Mouse (Mus musculus) hindbrain, postnatal 0 days (tissue): ENCODE results near the gene Naglu. TPM values are rescaled to one million over a fixed set of nuclear protein-coding genes. Genes with fewer than 3 reads are reported as not detected.

ENCODE experiments used
- ATAC-seq: fragments of 200-750 bp; cut with Nextera tagmentation; 2 replicates; pipeline ENCODE4 v1.8.0; 2017; ENCODE audit warnings: mild to moderate bottlenecking, moderate TSS enrichment, moderate library complexity
- DNase-seq: peaks from one replicate; pipeline ENCODE4 v3.0.0-alpha.2; 2015; ENCODE audit warnings: low spot score
- H3K27ac ChIP-seq: fragments of 300-500 bp; sonication (generic); 2 replicates; pipeline ENCODE4 v1.5.1; 2014; ENCODE audit warnings: mild to moderate bottlenecking
- H3K27me3 ChIP-seq: fragments of 300-500 bp; sonication (generic); 2 replicates; pipeline ENCODE4 v1.6.1; 2014; ENCODE audit warnings: low read length, mixed read lengths; ENCODE audit not compliant: insufficient read depth
- H3K36me3 ChIP-seq: fragments of 300-500 bp; sonication (generic); 2 replicates; pipeline ENCODE4 v1.6.1; 2014; ENCODE audit warnings: low read length, mixed read lengths; ENCODE audit not compliant: insufficient read depth
- H3K4me1 ChIP-seq: fragments of 300-500 bp; sonication (generic); 2 replicates; pipeline ENCODE4 v1.6.1; 2014; ENCODE audit warnings: antibody characterized with exemption, low read length, mixed read lengths; ENCODE audit not compliant: insufficient read depth
- H3K4me2 ChIP-seq: fragments of 300-500 bp; sonication (generic); 2 replicates; pipeline ENCODE4 v1.6.1; 2014; ENCODE audit warnings: low read depth, mild to moderate bottlenecking, low read length, moderate library complexity, mixed read lengths
- H3K4me3 ChIP-seq: fragments of 300-500 bp; sonication (generic); 2 replicates; pipeline ENCODE4 v1.5.1; 2014; ENCODE audit warnings: low read length
- H3K9ac ChIP-seq: fragments of 300-500 bp; sonication (generic); replicated peaks from 2 replicates; pipeline ENCODE4 v1.6.1; 2014; ENCODE audit warnings: mild to moderate bottlenecking, low read length, moderate library complexity, mixed read lengths
- H3K9me3 ChIP-seq: fragments of 300-500 bp; sonication (generic); 2 replicates; pipeline ENCODE4 v1.6.1; 2016; ENCODE audit warnings: low read length, mixed read lengths
- CTCF ChIP-seq: IDR thresholded peaks from 2 replicates; pipeline ENCODE4 v1.5.1; 2016; ENCODE audit warnings: antibody characterized with exemption, control low read depth, low read depth
- WGBS: fragments of 180-500 bp; shearing (Covaris S2); extraction: QIAGEN DNeasy Blood & Tissue Kit; methylation state at CpG from one replicate; pipeline ENCODE4 v1.1.7; 2014; 5-methylcytosine and 5-hydroxymethylcytosine counted together
- polyA plus RNA-seq: library from polyadenylated mRNA; unstranded; fragments of >200 nt; fragmentation: Nextera tagmentation; extraction: Ambion mirVana; gene quantifications from 2 replicates; pipeline ENCODE4 v1.2.1, GENCODE M21; 2015
- total RNA-seq: library from RNA; depleted of rRNA; stranded (reverse); fragments of >200 nt; gene quantifications from 2 replicates; pipeline ENCODE4 v1.2.3, GENCODE M21; 2014

Naglu gene
- total and polyA plus RNA-seq, 2 experiments from 2014 or later, result 17.0 to 23.8 TPM

DNA sequence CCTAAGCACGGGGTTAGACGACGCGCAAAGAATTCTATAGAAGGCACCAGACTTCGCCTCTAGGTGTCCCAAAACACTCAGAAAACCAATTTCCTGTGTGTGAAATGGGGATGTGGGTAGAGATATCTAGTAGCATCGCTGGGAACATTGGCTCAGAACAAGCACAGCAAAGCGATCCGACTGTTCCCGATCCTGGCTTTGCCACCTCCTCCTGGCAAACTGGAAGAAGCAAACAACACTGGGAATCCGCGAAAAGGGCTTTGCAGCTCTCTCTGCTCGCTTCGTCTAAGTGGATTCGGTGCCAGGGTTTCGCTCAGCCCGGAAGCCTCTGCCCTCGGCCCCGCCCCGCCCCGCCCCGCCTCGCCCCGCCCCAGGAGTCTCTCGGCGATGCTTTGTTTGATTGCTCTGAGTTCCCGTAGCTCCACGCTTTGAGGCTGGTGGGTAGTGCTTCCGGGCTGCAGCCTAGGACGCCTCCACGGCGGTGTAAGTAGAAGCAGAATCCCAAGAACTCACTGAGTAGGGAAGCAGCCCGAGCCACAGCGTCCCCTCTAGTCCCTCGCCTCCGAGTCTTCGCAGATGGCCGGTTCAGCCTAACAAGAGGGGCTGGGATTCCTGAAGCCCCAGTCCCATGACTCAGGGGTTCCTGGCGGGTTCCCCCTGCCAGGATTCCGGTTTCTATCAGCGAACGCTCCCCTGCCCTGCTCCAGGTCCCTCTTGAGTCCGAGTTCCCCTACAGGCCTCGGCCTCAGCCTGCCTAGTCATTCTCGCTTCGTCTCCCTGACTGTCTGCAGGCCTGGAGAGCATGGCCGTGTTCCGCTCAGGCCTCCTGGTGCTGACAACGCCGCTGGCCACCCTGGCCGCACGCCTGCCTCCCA is 12.6 kb downstream of the Naglu start, which contains the start of gene Coasy:
Gene Coasy (plus strand): TSS at position 358 of the 875 bp plus-strand sequence.
- ATAC-seq (peak; percentile 90), DNase-seq (peak; percentile 95)
- Histone ChIP-seq H3K4me1 (peaks cover 22% of the 10 kb centered on the region; the same call in 1 of the 2 replicates), H3K9me3 (no peaks in the 10 kb centered on the region), H3K27me3 (peaks cover 26% of the 10 kb centered on the region), H3K4me2 (peak within 1 kb of the TSS; percentile 100), H3K36me3 (no peaks in the 10 kb centered on the region), H3K9ac (peak within 1 kb of the TSS; percentile 90), H3K4me3 (peak within 1 kb of the TSS; percentile 75), H3K27ac (peak within 1 kb of the TSS; percentile 94)
- TF ChIP-seq CTCF, result peak; percentile 68
- WGBS, result under 1% methylated on average over 51 of the region's 51 CpGs

GRCm38 (mm10) chr11:101083083-101083697 is 13.4 kb downstream of the Naglu start:
- ATAC-seq, result no peak
- H3K36me3 ChIP-seq, result no peaks in the 10 kb centered on the region
- DNase-seq, result no peak
- peak overlapping the region; percentile 90 for H3K9ac ChIP-seq
- WGBS, result 31% methylated on average over 19 of the region's 19 CpGs
- no peaks in the 10 kb centered on the region for H3K9me3 ChIP-seq
- peaks cover 27% of the 10 kb centered on the region for H3K4me1 ChIP-seq
- no peak for TF ChIP-seq CTCF
- peaks cover 18% of the 10 kb centered on the region for H3K27me3 ChIP-seq
- H3K27ac ChIP-seq, result peak overlapping the region; percentile 94
- peak overlapping the region; percentile 75 for H3K4me3 ChIP-seq
- H3K4me2 ChIP-seq, result peak overlapping the region; percentile 100

DNA sequence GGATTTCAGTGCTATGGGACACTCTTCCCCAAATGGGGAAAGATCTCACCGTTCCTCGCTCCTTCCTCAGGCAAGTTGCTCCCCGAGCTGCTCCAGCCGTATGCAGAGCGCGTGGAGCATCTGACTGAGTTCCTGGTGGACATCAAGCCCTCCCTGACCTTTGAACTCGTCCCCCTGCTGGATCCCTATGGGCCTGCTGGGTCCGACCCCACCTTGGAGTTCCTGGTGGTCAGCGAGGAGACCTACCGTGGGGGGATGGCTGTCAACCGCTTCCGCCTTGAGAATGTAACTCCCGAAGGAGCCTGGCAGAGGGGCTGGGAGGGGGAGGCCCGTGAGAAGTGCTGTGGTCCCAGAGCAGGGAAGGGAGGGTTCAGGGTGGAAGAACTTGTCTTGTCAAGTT is 14.4 kb downstream of the Naglu start:
- Histone ChIP-seq H3K36me3 (peaks cover 9% of the 10 kb centered on the region; the same call in 1 of the 2 replicates), H3K27ac (no peak overlapping the region), H3K4me1 (peaks cover 27% of the 10 kb centered on the region), H3K9ac (no peak overlapping the region), H3K4me2 (no peak overlapping the region), H3K9me3 (no peaks in the 10 kb centered on the region), H3K4me3 (no peak overlapping the region), H3K27me3 (peaks cover 8% of the 10 kb centered on the region)
- ATAC-seq (no peak), DNase-seq (no peak)
- 80% methylated on average over 14 of the region's 14 CpGs for WGBS
- TF ChIP-seq CTCF, result no peak

- ATAC-seq (no peak), DNase-seq (no peak)
- WGBS, result 93% methylated on average over 12 of the region's 12 CpGs
- Histone ChIP-seq H3K4me1 (peaks cover 27% of the 10 kb centered on the region), H3K27ac (no peak overlapping the region), H3K4me2 (no peak overlapping the region), H3K9ac (no peak overlapping the region), H3K27me3 (peaks cover 2% of the 10 kb centered on the region; the same call in 1 of the 2 replicates), H3K36me3 (peaks cover 15% of the 10 kb centered on the region; the same call in 1 of the 2 replicates), H3K9me3 (no peaks in the 10 kb centered on the region), H3K4me3 (no peak overlapping the region)
- no peak for TF ChIP-seq CTCF
These were observed 15.0 kb downstream of the Naglu start for GRCm38 (mm10) chr11:101084811-101085210.

DNA sequence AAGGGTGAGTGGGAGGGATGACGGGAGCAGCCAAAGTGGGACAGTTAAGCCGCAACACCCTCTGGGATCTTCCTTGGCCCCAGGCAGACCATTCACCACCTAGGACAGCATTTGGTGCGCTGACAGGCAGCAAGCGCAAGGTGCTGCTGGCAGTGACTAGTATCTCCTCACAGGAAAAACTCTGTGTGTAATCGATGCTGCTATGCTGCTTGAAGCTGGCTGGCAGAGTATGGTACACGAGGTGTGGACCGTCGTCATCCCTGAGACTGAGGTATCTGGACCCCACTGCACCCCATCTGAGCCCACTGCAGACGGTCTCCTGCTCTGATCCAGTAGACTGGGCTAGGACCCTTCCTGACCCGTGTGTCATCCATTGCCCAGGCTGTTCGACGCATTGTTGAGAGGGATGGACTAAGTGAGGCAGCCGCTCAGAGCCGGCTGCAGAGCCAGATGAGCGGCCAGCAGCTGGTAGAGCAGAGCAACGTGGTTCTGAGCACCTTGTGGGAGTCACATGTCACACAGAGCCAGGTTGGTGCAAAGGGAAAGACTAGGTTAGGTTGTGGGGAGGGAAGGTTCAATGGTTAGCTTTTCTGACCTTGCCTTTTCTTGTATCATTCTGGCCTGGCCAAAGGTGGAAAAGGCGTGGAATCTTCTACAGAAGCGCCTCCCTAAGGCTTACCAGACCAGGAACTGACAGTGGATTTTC is 16.0 kb downstream of the Naglu start:
- DNase-seq (no peak), ATAC-seq (no peak)
- peak overlapping the region; percentile 98; the same call in 1 of the 2 replicates for H3K4me2 ChIP-seq
- H3K27ac ChIP-seq, result peak overlapping the region; percentile 91; the same call in 1 of the 2 replicates
- no peak overlapping the region for H3K9ac ChIP-seq
- TF ChIP-seq CTCF, result no peak
- peaks cover 24% of the 10 kb centered on the region; the same call in 1 of the 2 replicates for H3K36me3 ChIP-seq
- 93% methylated on average over 18 of the region's 18 CpGs for WGBS
- peaks cover 27% of the 10 kb centered on the region for H3K4me1 ChIP-seq
- H3K9me3 ChIP-seq, result no peaks in the 10 kb centered on the region
- no peak overlapping the region for H3K4me3 ChIP-seq
- no peaks in the 10 kb centered on the region for H3K27me3 ChIP-seq

GRCm38 (mm10) chr11:101086323-101086674 is 16.5 kb downstream of the Naglu start:
- ATAC-seq (no peak), DNase-seq (peak; percentile 33)
- Histone ChIP-seq H3K9ac (peak overlapping the region; percentile 92; the same call in 1 of the 2 replicates), H3K4me2 (peak overlapping the region; percentile 98), H3K36me3 (peaks cover 30% of the 10 kb centered on the region), H3K9me3 (no peaks in the 10 kb centered on the region), H3K27me3 (no peaks in the 10 kb centered on the region), H3K27ac (peak overlapping the region; percentile 91), H3K4me1 (peaks cover 27% of the 10 kb centered on the region), H3K4me3 (peak overlapping the region; percentile 75; the same call in 1 of the 2 replicates)
- 66% methylated on average over 6 of the region's 6 CpGs for WGBS
- TF ChIP-seq CTCF, result no peak
